Mouse (Mus musculus): ENCODE measurements at regions not wholly inside any gene's neighbourhood (a gene's known extent, or its start where the extent isn't known, plus 50 kb on each side); places are given as distances from the start of the nearest gene placed in this dataset.

DNA sequence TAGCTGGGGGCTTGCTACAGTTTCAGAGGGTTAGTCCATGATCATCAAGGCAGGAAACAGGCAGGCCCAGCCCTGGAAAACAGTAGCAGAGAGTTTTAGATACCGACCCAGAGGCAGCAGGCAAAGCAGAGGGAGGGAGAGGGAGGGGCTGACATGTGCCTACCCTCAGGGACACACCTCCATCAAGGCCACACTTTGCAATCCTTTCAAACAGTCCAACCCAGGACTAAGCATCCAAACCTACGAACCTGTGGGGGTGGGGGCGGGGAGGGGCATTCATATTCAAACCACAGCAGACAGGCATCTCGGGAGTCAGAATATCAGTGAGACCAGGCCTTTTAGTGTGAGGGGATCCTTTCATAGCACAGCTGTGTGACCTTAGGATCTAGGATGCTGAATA lies 103.2 kb downstream of the Fam168b start:
- no peak for DNase-seq (ENCODE audit: low spot score)

GRCm38 (mm10) chr1:34740891-34741290 lies 102.0 kb downstream of the Fam168b start:
- no peak for DNase-seq (ENCODE audit: low spot score)

GRCm38 (mm10) chr1:34742234-34742633 lies 100.6 kb downstream of the Fam168b start:
- DNase-seq (ENCODE audit: low spot score) = no peak

- no peak for DNase-seq (ENCODE audit: low spot score)
Measured at GRCm38 (mm10) chr1:34745881-34746280, 97.0 kb downstream of the Fam168b start.

GRCm38 (mm10) chr1:34749161-34750040 lies 93.5 kb downstream of the Fam168b start:
- DNase-seq (ENCODE audit: low spot score) = no peak

DNA sequence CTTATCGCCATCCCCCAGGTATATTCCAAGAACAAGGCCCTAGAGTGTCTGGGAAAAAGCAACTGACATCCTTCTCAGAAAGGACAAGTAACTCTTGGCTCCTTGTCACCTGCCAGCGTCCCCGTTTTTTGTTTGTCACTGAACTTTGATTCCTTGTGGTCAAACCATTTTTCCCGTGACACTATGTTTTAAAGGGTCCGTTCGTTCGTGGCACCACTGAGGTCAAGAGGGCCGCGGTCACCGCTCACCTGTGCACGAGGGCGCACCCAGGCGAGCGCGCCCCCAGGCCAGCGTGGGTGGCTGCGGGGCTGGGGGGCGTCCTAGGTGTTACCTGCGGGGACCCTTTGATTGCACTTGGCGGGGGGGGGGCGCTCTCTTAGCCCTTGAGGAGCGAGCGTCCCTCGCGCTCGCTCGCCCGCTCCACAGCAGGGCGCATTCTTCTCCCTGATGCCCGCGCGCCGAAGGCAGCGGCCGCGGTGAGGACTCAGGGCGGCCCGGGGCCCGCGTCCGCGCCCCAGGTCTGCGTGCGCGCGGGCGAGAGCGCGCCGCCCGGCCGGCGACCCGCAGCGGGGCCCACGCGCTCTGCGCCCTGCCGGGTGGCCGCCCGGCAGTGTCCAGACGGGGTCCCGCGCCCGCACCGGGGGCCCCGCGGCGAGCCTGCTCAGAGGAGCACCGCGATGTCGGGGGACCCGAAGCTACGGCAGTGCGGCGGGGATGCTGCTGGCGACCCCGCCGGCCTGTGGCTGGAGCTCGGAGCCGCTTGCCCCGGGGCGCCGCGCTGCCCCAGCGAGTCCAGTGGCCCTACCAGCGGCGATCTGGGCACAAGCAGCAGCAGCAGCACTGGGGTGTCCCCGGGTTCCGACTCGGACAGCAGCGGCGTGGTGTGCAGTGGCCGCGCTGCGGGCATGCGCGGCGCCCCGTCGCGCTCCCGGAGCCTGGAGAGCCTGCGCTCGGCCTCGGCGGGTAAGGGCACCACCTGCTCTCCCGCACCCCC lies 92.5 kb downstream of the Fam168b start:
- DNase-seq (ENCODE audit: low spot score) = no peak

DNA sequence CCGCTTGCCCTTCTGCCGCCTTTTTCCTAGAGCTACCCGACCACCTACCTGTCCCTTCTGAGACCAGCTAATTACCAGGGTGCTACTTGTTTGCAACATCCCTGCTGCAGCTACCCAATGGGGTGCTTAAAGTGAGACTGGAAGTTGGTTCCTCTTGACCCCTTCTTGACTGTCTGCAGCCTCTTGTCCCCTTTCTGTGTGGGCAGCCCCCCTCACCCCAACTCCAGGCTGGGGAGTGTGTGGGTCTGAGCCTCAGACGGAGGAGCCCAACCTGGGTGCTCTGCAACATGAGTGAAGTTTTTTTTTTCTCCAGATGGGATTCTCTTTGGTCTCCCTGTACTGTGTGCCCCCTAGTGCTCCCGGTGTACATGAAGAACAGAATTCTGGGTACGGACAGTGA lies 91.7 kb downstream of the Fam168b start:
- DNase-seq (ENCODE audit: low spot score) = no peak

- DNase-seq (ENCODE audit: low spot score) = no peak
Measured at GRCm38 (mm10) chr1:34753581-34753980, 89.3 kb downstream of the Fam168b start.

DNA sequence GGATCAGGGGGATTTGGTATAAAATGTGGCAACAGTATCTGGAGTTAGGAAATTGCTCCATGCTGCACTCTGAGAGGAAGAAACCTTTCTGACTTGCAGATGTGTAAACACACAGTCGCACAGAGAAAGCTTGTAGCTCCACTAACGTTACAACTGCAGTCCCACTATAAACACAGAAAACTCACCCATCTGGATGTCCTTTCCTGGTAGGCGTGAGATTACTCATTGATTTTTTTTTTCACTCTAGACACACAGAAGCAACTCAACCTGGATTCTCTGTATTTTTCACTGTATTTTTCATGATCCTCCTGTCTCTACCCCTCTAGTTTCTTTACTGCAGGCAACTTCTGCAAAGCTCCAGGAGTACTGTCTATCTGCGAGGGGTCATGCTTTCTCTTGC lies 82.3 kb downstream of the Fam168b start:
- DNase-seq (ENCODE audit: low spot score) = no peak

DNA sequence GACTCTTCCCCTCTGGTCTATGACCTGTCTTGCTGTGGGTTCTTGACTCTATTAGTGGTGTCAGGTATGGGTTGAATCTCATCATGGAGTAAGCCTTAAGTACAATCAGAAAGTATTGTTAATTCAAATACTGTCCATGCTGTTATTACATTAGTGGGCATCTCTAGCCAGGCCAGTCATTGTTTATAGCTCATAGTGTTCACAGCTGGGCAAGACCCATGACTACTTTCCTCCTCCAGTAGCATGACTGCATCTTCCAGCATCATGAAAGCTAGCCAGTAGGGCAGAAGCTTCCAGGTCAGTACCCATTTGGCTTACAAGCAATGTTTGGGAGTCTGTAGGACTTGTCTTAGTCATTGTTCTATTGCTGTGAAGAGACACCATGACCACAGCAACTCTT lies 81.4 kb downstream of the Fam168b start:
- DNase-seq (ENCODE audit: low spot score) = no peak

- DNase-seq (ENCODE audit: low spot score) = no peak
Measured at GRCm38 (mm10) chr1:34761870-34762269, 81.0 kb downstream of the Fam168b start.

Data from thymus, postnatal 0 days (tissue).